8 mouse cellular contexts compared by ENCODE assay signal in genomic region chr8:84067047-84067573, GRCm38 (mm10). TPM values are rescaled to one million over a fixed set of nuclear protein-coding genes. Genes with fewer than 3 reads are reported as not detected.
DNase-seq lines count a peak whose midpoint lies in the region; ATAC-seq lines count a peak whose summit lies in the region.

No protein-coding gene starts in this region.

- peak overlapping the region; percentile 54 for H3K4me2 ChIP-seq in hindbrain, embryonic 13.5 days

- ATAC-seq in hindbrain, embryonic 13.5 days (ENCODE audit: low FRiP score), result peak; percentile 74

- H3K27ac ChIP-seq in hindbrain, embryonic 13.5 days, result peak overlapping the region; percentile 97

- peak; percentile 90 for DNase-seq in R1 (ENCODE audit: low read depth, low spot score)
- DNase-seq in cerebellum, postnatal 14 days, result peak; percentile 97
- DNase-seq in frontal cortex, postnatal 14 days (ENCODE audit: low spot score in 2 of 2), result peak; percentile 88 to 95
- DNase-seq in layer of hippocampus, postnatal 25 days (ENCODE audit: extremely low spot score in 1 of 2, low spot score in 1 of 2), result peak; percentile 97
- DNase-seq in lung, postnatal 14 days, result peak; percentile 99
- peak; percentile 97 for DNase-seq in ovary, postnatal 36 days (ENCODE audit: low spot score)
- peak; percentile 99 for DNase-seq in thymus, postnatal 14 days

- H3K9ac ChIP-seq in hindbrain, embryonic 13.5 days, result peak overlapping the region; percentile 85

- H3K4me1 ChIP-seq in hindbrain, embryonic 13.5 days (replicated peaks), result peaks cover 48% of the 10 kb centered on the region

- no peaks in the 10 kb centered on the region for H3K36me3 ChIP-seq in hindbrain, embryonic 13.5 days

- no peaks in the 10 kb centered on the region for H3K9me3 ChIP-seq in hindbrain, embryonic 13.5 days

- H3K4me3 ChIP-seq in hindbrain, embryonic 13.5 days, result peak overlapping the region; percentile 88

- WGBS in hindbrain, embryonic 13.5 days, result under 1% methylated on average over 46 of the region's 58 CpGs

- H3K27me3 ChIP-seq in hindbrain, embryonic 13.5 days, result no peaks in the 10 kb centered on the region

RNA-seq across cellular contexts. Expression of gene Rfx1, which starts 0.5 kb away (rescaled TPM):
- polyA plus RNA-seq in hindbrain, embryonic 13.5 days (2015; fragmentation: Nextera tagmentation; extraction: Ambion mirVana), result 7.8 and 8.3 TPM in 2 replicates
- total RNA-seq in layer of hippocampus, postnatal 25 days (2021), result 10 to 100 TPM; 19.8 to 24.1 TPM

RNA-seq across cellular contexts. Expression of gene Gm10643, which starts 2.2 kb away (rescaled TPM):
- 1.4 and 1.7 TPM in 2 replicates for polyA plus RNA-seq in hindbrain, embryonic 13.5 days (2015; fragmentation: Nextera tagmentation; extraction: Ambion mirVana)
- total RNA-seq in layer of hippocampus, postnatal 25 days (2021), result 1 to 10 TPM; 4.4 to 4.5 TPM

RNA-seq across cellular contexts. Expression of gene Rln3, which starts 22.3 kb away (rescaled TPM):
- 0.44 TPM in 1 of 2 replicates, not detected in the other for polyA plus RNA-seq in hindbrain, embryonic 13.5 days (2015; fragmentation: Nextera tagmentation; extraction: Ambion mirVana)
- not detected for total RNA-seq in layer of hippocampus, postnatal 25 days (2021)

RNA-seq across cellular contexts. Expression of gene Il27ra, which starts 24.7 kb away (rescaled TPM):
- polyA plus RNA-seq in hindbrain, embryonic 13.5 days (2015; fragmentation: Nextera tagmentation; extraction: Ambion mirVana), result 0.22 and 0.66 TPM in 2 replicates
- total RNA-seq in layer of hippocampus, postnatal 25 days (2021), result 1 to 10 TPM; 2.0 to 2.4 TPM

RNA-seq across cellular contexts. Expression of gene Dcaf15, which starts 37.5 kb away (rescaled TPM):
- 20.2 and 22.2 TPM in 2 replicates for polyA plus RNA-seq in hindbrain, embryonic 13.5 days (2015; fragmentation: Nextera tagmentation; extraction: Ambion mirVana)
- 10 to 100 TPM; 18.5 to 19.1 TPM for total RNA-seq in layer of hippocampus, postnatal 25 days (2021)

Comparison
In these comparisons a context has a peak if more than half of its experiments do, and no peak if none do; other contexts are left out.
1. Peak in every context shown above with its lines: DNase-seq, ATAC-seq, H3K4me3 ChIP-seq and H3K27ac ChIP-seq.